Mouse (Mus musculus) forebrain, embryonic 15.5 days (tissue): Measurements from ENCODE around the gene Gpr87. TPM values are rescaled to one million over a fixed set of nuclear protein-coding genes. Genes with fewer than 3 reads are reported as not detected.

Experiments used
- ATAC-seq: fragments of 200-750 bp; cut with Nextera tagmentation; replicated peaks from 2 replicates; pipeline ENCODE4 v1.8.0; 2017; ENCODE audit warnings: mild to moderate bottlenecking, moderate TSS enrichment, moderate library complexity
- H3K27ac ChIP-seq: fragments of 300-500 bp; sonication (generic); replicated peaks from 2 replicates; pipeline ENCODE4 v1.5.1; 2015; ENCODE audit warnings: mild to moderate bottlenecking, inconsistent platforms
- H3K27me3 ChIP-seq: fragments of 300-500 bp; sonication (generic); 2 replicates; pipeline ENCODE4 v1.6.1; 2015; ENCODE audit warnings: inconsistent platforms
- H3K36me3 ChIP-seq: fragments of 300-500 bp; sonication (generic); 2 replicates; pipeline ENCODE4 v1.6.1; 2015; ENCODE audit warnings: mild to moderate bottlenecking, inconsistent platforms
- H3K4me1 ChIP-seq: fragments of 300-500 bp; sonication (generic); 2 replicates; pipeline ENCODE4 v1.6.1; 2015; ENCODE audit warnings: inconsistent platforms
- H3K4me2 ChIP-seq: fragments of 300-500 bp; sonication (generic); replicated peaks from 2 replicates; pipeline ENCODE4 v1.6.1; 2015; ENCODE audit warnings: mild to moderate bottlenecking, inconsistent platforms
- H3K4me3 ChIP-seq: fragments of 300-500 bp; sonication (generic); 2 replicates; pipeline ENCODE4 v1.5.1; 2015; ENCODE audit warnings: mild to moderate bottlenecking, inconsistent platforms
- H3K9ac ChIP-seq: fragments of 300-500 bp; sonication (generic); replicated peaks from 2 replicates; pipeline ENCODE4 v1.6.1; 2015; ENCODE audit warnings: mild to moderate bottlenecking, inconsistent platforms
- H3K9me3 ChIP-seq: fragments of 300-500 bp; sonication (generic); 2 replicates; pipeline ENCODE4 v1.6.1; 2016; ENCODE audit warnings: inconsistent platforms
- WGBS: fragments of 180-500 bp; shearing (Covaris S2); methylation state at CpG from one replicate; pipeline ENCODE4 v1.1.7; 2015; ENCODE audit warnings: mixed read lengths; 5-methylcytosine and 5-hydroxymethylcytosine counted together
- polyA plus RNA-seq: library from polyadenylated mRNA; unstranded; fragments of >200 nt; fragmentation: Nextera tagmentation; extraction: Ambion mirVana; gene quantifications from 2 replicates; pipeline ENCODE4 v1.2.1, GENCODE M21; 2015

The Gpr87 gene
- polyA plus RNA-seq, 1 experiment from 2014 or later = 0.15 TPM

DNA sequence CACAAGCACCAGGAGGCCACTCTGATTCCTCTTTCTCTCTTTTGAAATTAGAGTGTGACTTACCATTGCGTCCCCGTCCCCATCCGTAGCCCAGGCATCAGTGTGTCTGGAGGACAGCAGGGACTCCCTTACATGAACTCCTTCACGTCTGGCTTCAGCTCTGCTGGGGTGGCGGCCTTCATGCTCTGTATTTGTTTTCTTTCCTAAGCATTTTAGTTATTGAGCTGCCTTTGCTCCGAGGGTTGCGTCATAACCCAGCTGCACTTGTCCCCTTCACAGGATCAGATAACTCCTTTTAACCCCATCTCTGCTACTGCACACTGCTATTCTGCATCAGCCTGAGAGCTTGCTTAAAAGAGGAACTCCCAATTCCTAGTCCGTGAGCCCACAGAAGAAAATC, 64.5 kb downstream of the Gpr87 start:
- 75% methylated on average over 8 of the region's 8 CpGs for WGBS
- H3K27ac ChIP-seq = no peak overlapping the region
- no peak overlapping the region for H3K9ac ChIP-seq
- H3K36me3 ChIP-seq = no peaks in the 10 kb centered on the region
- H3K4me2 ChIP-seq = no peak overlapping the region
- no peaks in the 10 kb centered on the region for H3K9me3 ChIP-seq
- no peaks in the 10 kb centered on the region for H3K27me3 ChIP-seq
- no peak overlapping the region for H3K4me3 ChIP-seq
- H3K4me1 ChIP-seq = no peaks in the 10 kb centered on the region
- ATAC-seq = no peak

- Histone ChIP-seq H3K27me3 (no peaks in the 10 kb centered on the region), H3K4me3 (no peak overlapping the region), H3K36me3 (no peaks in the 10 kb centered on the region), H3K27ac (no peak overlapping the region), H3K9me3 (no peaks in the 10 kb centered on the region), H3K9ac (no peak overlapping the region), H3K4me1 (no peaks in the 10 kb centered on the region), H3K4me2 (no peak overlapping the region)
- 92% methylated on average over 3 of the region's 3 CpGs for WGBS
- ATAC-seq = no peak
Measured at GRCm38 (mm10) chr3:59129547-59129946, 65.4 kb downstream of the Gpr87 start.

Other genes starting within 250 kb of the Gpr87 start
- 3.3 and 3.5 TPM in 2 replicates for gene Med12l, start 189.3 kb downstream of the Gpr87 start, polyA plus RNA-seq
- gene Gpr171, start 93.3 kb downstream of the Gpr87 start, polyA plus RNA-seq = 0.96 and 1.0 TPM in 2 replicates
- gene P2ry14, start 41.5 kb downstream of the Gpr87 start, polyA plus RNA-seq = 3.0 and 3.5 TPM in 2 replicates
- 1.5 and 1.7 TPM in 2 replicates for gene P2ry13, start 15.8 kb upstream of the Gpr87 start, polyA plus RNA-seq
- 8.0 and 10.6 TPM in 2 replicates for gene P2ry12, start 67.8 kb upstream of the Gpr87 start, polyA plus RNA-seq
- 1.9 and 2.4 TPM in 2 replicates for gene Igsf10, start 149.3 kb upstream of the Gpr87 start, polyA plus RNA-seq